Mouse (Mus musculus): ENCODE data around the gene Vps13a. TPM values are rescaled to one million over a fixed set of nuclear protein-coding genes. Genes with fewer than 3 reads are reported as not detected.

Gene Vps13a
- polyA plus RNA-seq (2015; fragmentation: Nextera tagmentation; extraction: Ambion mirVana): 10.2 and 11.6 TPM in 2 replicates

DNA sequence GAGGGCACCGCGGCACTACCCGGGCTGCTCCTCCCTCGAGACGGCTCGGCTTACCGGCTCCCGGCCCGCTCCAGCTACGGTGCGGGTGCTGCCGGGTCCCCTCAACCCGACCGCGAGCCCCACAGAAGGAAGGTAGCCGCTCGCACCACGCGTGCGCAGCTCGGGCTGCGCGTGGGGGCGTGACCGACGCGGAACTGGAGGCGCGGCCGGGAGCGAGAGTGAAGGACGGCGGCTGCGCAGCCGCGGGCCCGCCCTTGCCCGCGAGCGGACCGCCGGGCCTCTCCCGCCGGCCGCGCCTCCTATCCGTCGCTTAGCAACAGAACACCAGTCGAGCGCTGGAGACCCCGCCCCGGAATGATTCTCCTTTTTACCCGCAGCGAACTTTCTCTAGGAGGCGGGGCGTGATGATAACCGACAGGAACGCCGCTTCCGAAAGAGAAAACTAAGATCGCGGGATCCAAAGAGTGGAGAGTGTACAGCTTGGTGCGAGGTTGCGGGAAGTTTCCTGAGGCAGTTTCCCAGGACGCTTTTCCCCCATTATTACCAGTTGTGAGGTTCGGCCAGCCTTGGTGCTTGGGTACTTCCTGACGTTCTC lies at the start of gene Vps13a:
Gene Vps13a (minus strand): TSS at position 144 of the 595 bp plus-strand sequence.
- Histone ChIP-seq H3K27me3 (ENCODE audit: control insufficient read depth, insufficient read depth, low read depth, low read length) (no peaks in the 10 kb centered on the region), H3K9me3 (ENCODE audit: control insufficient read depth, low read length) (no peaks in the 10 kb centered on the region), H3K4me1 (replicated peaks; ENCODE audit: control insufficient read depth, insufficient read depth, low read length) (peaks cover 11% of the 10 kb centered on the region), H3K4me3 (ENCODE audit: low read length) (peak within 1 kb of the TSS; percentile 60), H3K36me3 (ENCODE audit: control insufficient read depth, insufficient read depth, low read length) (no peaks in the 10 kb centered on the region), H3K9ac (ENCODE audit: low read length) (peak within 1 kb of the TSS; percentile 73), H3K4me2 (ENCODE audit: low read depth, low read length) (peak within 1 kb of the TSS; percentile 94), H3K27ac (ENCODE audit: low read length) (peak within 1 kb of the TSS; percentile 41)
- WGBS: under 1% methylated on average over 67 of the region's 67 CpGs
- ATAC-seq (ENCODE audit: low read depth): peak; percentile 99

GRCm38 (mm10) chr19:16827657-16828056 lies 46.9 kb upstream of the Vps13a start:
- Histone ChIP-seq H3K9ac (ENCODE audit: low read length) (no peak overlapping the region), H3K9me3 (ENCODE audit: control insufficient read depth, low read length) (no peaks in the 10 kb centered on the region), H3K27me3 (ENCODE audit: control insufficient read depth, insufficient read depth, low read depth, low read length) (no peaks in the 10 kb centered on the region), H3K27ac (ENCODE audit: low read length) (no peak overlapping the region), H3K36me3 (ENCODE audit: control insufficient read depth, insufficient read depth, low read length) (no peaks in the 10 kb centered on the region), H3K4me3 (ENCODE audit: low read length) (no peak overlapping the region), H3K4me1 (replicated peaks; ENCODE audit: control insufficient read depth, insufficient read depth, low read length) (no peaks in the 10 kb centered on the region), H3K4me2 (ENCODE audit: low read depth, low read length) (no peak overlapping the region)
- 67% methylated on average over 5 of the region's 5 CpGs for WGBS
- no peak for ATAC-seq (ENCODE audit: low read depth)

DNA sequence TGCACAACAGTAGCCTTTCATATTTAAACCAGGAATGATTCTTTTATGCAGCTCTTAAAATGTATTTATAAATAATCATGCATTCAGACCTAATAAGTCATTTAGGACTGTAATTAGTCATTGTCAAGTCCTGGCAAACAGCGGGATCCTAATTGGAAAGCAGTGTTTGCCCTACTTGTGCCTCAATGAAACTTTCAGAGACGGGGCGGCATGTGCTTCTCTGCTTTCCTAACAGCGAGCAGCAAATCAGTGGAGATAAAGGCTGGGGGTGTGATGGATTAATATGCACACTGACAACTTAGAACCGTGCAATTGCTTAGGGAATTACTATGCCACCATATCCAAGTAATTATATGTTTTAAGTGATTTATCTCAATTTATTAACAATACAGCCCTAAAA lies 44.5 kb upstream of the Vps13a start:
- 34% methylated on average over 5 of the region's 5 CpGs for WGBS
- no peak for ATAC-seq (ENCODE audit: low read depth)
- no peaks in the 10 kb centered on the region for H3K4me1 ChIP-seq (replicated peaks; ENCODE audit: control insufficient read depth, insufficient read depth, low read length)
- 0 out of 2 replicates have a peak, but pooled peaks cover 2% of the 10 kb centered on the region for H3K9me3 ChIP-seq (ENCODE audit: control insufficient read depth, low read length)
- no peak overlapping the region for H3K9ac ChIP-seq (ENCODE audit: low read length)
- H3K27ac ChIP-seq (ENCODE audit: low read length): no peak overlapping the region
- no peaks in the 10 kb centered on the region for H3K36me3 ChIP-seq (ENCODE audit: control insufficient read depth, insufficient read depth, low read length)
- H3K4me2 ChIP-seq (ENCODE audit: low read depth, low read length): no peak overlapping the region
- no peak overlapping the region for H3K4me3 ChIP-seq (ENCODE audit: low read length)
- H3K27me3 ChIP-seq (ENCODE audit: control insufficient read depth, insufficient read depth, low read depth, low read length): no peaks in the 10 kb centered on the region

DNA sequence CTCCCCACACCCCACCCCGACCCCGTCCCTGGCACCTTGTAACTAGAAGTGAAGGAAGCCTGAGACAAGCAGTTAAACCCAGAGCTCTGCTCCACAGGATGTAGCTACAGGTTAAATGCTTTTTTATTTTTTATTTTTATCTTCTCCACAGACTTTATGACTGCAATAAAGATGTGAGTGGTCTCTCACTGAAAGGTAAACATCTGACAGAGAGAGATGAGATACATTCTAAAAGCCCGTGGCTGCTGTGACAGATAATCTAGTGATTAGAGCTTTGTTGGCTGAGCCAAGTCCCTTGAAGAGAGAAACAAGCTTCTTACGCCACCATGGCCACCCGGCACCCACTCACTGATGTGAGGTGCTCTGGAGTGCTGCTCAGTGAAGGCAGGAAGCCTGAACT lies 34.1 kb upstream of the Vps13a start:
- Histone ChIP-seq H3K4me3 (ENCODE audit: low read length) (no peak overlapping the region), H3K36me3 (ENCODE audit: control insufficient read depth, insufficient read depth, low read length) (no peaks in the 10 kb centered on the region), H3K4me1 (replicated peaks; ENCODE audit: control insufficient read depth, insufficient read depth, low read length) (no peaks in the 10 kb centered on the region), H3K9ac (ENCODE audit: low read length) (no peak overlapping the region), H3K9me3 (ENCODE audit: control insufficient read depth, low read length) (no peaks in the 10 kb centered on the region), H3K27me3 (ENCODE audit: control insufficient read depth, insufficient read depth, low read depth, low read length) (no peaks in the 10 kb centered on the region), H3K27ac (ENCODE audit: low read length) (no peak overlapping the region), H3K4me2 (ENCODE audit: low read depth, low read length) (no peak overlapping the region)
- ATAC-seq (ENCODE audit: low read depth): no peak
- WGBS: 18% methylated on average over 5 of the region's 5 CpGs

- H3K27ac ChIP-seq (ENCODE audit: low read length): no peak overlapping the region
- H3K27me3 ChIP-seq (ENCODE audit: control insufficient read depth, insufficient read depth, low read depth, low read length): no peaks in the 10 kb centered on the region
- 73% methylated on average over 7 of the region's 7 CpGs for WGBS
- no peaks in the 10 kb centered on the region for H3K9me3 ChIP-seq (ENCODE audit: control insufficient read depth, low read length)
- no peak overlapping the region for H3K9ac ChIP-seq (ENCODE audit: low read length)
- no peaks in the 10 kb centered on the region for H3K36me3 ChIP-seq (ENCODE audit: control insufficient read depth, insufficient read depth, low read length)
- H3K4me2 ChIP-seq (ENCODE audit: low read depth, low read length): no peak overlapping the region
- no peak overlapping the region for H3K4me3 ChIP-seq (ENCODE audit: low read length)
- H3K4me1 ChIP-seq (replicated peaks; ENCODE audit: control insufficient read depth, insufficient read depth, low read length): no peaks in the 10 kb centered on the region
- ATAC-seq (ENCODE audit: low read depth): no peak
Measured at GRCm38 (mm10) chr19:16813306-16813705, 32.6 kb upstream of the Vps13a start.

GRCm38 (mm10) chr19:16812072-16812608 lies 31.4 kb upstream of the Vps13a start:
- no peak for ATAC-seq (ENCODE audit: low read depth)
- WGBS: 79% methylated on average over 8 of the region's 8 CpGs
- H3K27ac ChIP-seq (ENCODE audit: low read length): no peak overlapping the region

DNA sequence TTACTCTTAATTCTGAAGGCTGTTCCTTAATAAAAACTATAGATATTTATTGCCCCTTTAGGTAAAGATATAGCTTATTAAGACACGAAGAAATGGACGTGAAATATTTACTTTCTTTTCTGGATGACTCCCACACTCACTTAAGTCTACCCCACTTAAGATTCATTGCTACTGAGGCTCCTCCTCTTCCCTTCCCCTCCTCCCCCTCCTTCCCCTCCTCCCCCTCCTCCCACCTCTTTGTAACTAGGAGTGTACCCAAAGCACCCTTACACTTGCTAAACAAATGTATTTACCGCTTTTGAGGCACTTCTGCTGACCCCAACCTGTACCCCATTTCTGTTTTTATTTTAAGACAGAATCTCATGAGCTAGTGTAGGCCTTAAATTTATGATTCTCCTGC lies 24.4 kb upstream of the Vps13a start:
- Histone ChIP-seq H3K4me3 (ENCODE audit: low read length) (no peak overlapping the region), H3K9ac (ENCODE audit: low read length) (no peak overlapping the region), H3K27me3 (ENCODE audit: control insufficient read depth, insufficient read depth, low read depth, low read length) (no peaks in the 10 kb centered on the region), H3K36me3 (ENCODE audit: control insufficient read depth, insufficient read depth, low read length) (no peaks in the 10 kb centered on the region), H3K27ac (ENCODE audit: low read length) (no peak overlapping the region), H3K4me2 (ENCODE audit: low read depth, low read length) (no peak overlapping the region), H3K4me1 (replicated peaks; ENCODE audit: control insufficient read depth, insufficient read depth, low read length) (no peaks in the 10 kb centered on the region), H3K9me3 (ENCODE audit: control insufficient read depth, low read length) (no peaks in the 10 kb centered on the region)
- no peak for ATAC-seq (ENCODE audit: low read depth)
- WGBS: 26% methylated on average over 3 of the region's 3 CpGs

More at GRCm38 (mm10) chr19:16812072-16812608, 31.4 kb upstream of the Vps13a start:
- Histone ChIP-seq H3K36me3 (ENCODE audit: control insufficient read depth, insufficient read depth, low read length) (no peaks in the 10 kb centered on the region), H3K27me3 (ENCODE audit: control insufficient read depth, insufficient read depth, low read depth, low read length) (no peaks in the 10 kb centered on the region), H3K4me2 (ENCODE audit: low read depth, low read length) (no peak overlapping the region), H3K4me1 (replicated peaks; ENCODE audit: control insufficient read depth, insufficient read depth, low read length) (no peaks in the 10 kb centered on the region), H3K9me3 (ENCODE audit: control insufficient read depth, low read length) (no peaks in the 10 kb centered on the region), H3K4me3 (ENCODE audit: low read length) (no peak overlapping the region), H3K9ac (ENCODE audit: low read length) (no peak overlapping the region)

GRCm38 (mm10) chr19:16804578-16804977 lies 23.8 kb upstream of the Vps13a start:
- Histone ChIP-seq H3K36me3 (ENCODE audit: control insufficient read depth, insufficient read depth, low read length) (no peaks in the 10 kb centered on the region), H3K27ac (ENCODE audit: low read length) (no peak overlapping the region), H3K27me3 (ENCODE audit: control insufficient read depth, insufficient read depth, low read depth, low read length) (no peaks in the 10 kb centered on the region), H3K4me1 (replicated peaks; ENCODE audit: control insufficient read depth, insufficient read depth, low read length) (no peaks in the 10 kb centered on the region), H3K4me2 (ENCODE audit: low read depth, low read length) (no peak overlapping the region), H3K9me3 (ENCODE audit: control insufficient read depth, low read length) (no peaks in the 10 kb centered on the region), H3K4me3 (ENCODE audit: low read length) (no peak overlapping the region), H3K9ac (ENCODE audit: low read length) (no peak overlapping the region)
- no peak for ATAC-seq (ENCODE audit: low read depth)
- WGBS: no CpG with 5 or more reads among the region's 11 CpGs

GRCm38 (mm10) chr19:16802707-16803106 lies 22.0 kb upstream of the Vps13a start:
- no peaks in the 10 kb centered on the region for H3K4me1 ChIP-seq (replicated peaks; ENCODE audit: control insufficient read depth, insufficient read depth, low read length)
- H3K27me3 ChIP-seq (ENCODE audit: control insufficient read depth, insufficient read depth, low read depth, low read length): no peaks in the 10 kb centered on the region
- no peak overlapping the region for H3K27ac ChIP-seq (ENCODE audit: low read length)
- H3K4me3 ChIP-seq (ENCODE audit: low read length): no peak overlapping the region
- H3K36me3 ChIP-seq (ENCODE audit: control insufficient read depth, insufficient read depth, low read length): no peaks in the 10 kb centered on the region
- no peaks in the 10 kb centered on the region for H3K9me3 ChIP-seq (ENCODE audit: control insufficient read depth, low read length)
- WGBS: 2% methylated on average over 3 of the region's 3 CpGs
- H3K4me2 ChIP-seq (ENCODE audit: low read depth, low read length): no peak overlapping the region
- ATAC-seq (ENCODE audit: low read depth): no peak
- H3K9ac ChIP-seq (ENCODE audit: low read length): no peak overlapping the region

All from lung, embryonic 16.5 days (tissue).